Mouse (Mus musculus) heart, adult 2 months (tissue): ENCODE data around the gene Tspan5. TPM values are rescaled to one million over a fixed set of nuclear protein-coding genes. Genes with fewer than 3 reads are reported as not detected.

Source experiments
- DNase-seq, 2 experiments: peaks; one replicate each; pipeline ENCODE4 v3.0.0; 2021
- H3K27ac ChIP-seq: fragments of 200-600 bp; 2 replicates; pipeline ENCODE4 v1.8.1; 2022
- H3K27me3 ChIP-seq: fragments of 200-500 bp; 2 replicates; pipeline ENCODE4 v1.6.1; 2012; ENCODE audit warnings: mild to moderate bottlenecking, low read length, inconsistent platforms, mixed read lengths; ENCODE audit not compliant: control insufficient read depth, insufficient read depth
- H3K36me3 ChIP-seq: fragments of 200-500 bp; 2 replicates; pipeline ENCODE4 v1.6.1; 2012; ENCODE audit warnings: low read length, inconsistent platforms; ENCODE audit not compliant: control insufficient read depth, insufficient read depth
- H3K4me1 ChIP-seq: fragments of 200-500 bp; 2 replicates; pipeline ENCODE4 v1.6.1; 2011; ENCODE audit warnings: low read length; ENCODE audit not compliant: control insufficient read depth, insufficient read depth
- H3K4me3 ChIP-seq: fragments of 200-600 bp; 2 replicates; pipeline ENCODE4 v1.8.1; 2022
- H3K79me2 ChIP-seq: fragments of 200-500 bp; replicated peaks from 2 replicates; pipeline ENCODE4 v1.6.1; 2012; ENCODE audit warnings: mild to moderate bottlenecking, inconsistent platforms, low read length, moderate library complexity, mixed read lengths; ENCODE audit not compliant: control insufficient read depth, insufficient read depth
- H3K9ac ChIP-seq: fragments of 200-500 bp; 2 replicates; pipeline ENCODE4 v1.6.1; 2012; ENCODE audit warnings: low read depth, mild to moderate bottlenecking, control low read depth, inconsistent platforms, low read length, mixed read lengths
- CTCF ChIP-seq: fragments of 200-600 bp; IDR thresholded peaks from 2 replicates; pipeline ENCODE4 v1.8.1; 2022; ENCODE audit warnings: antibody characterized with exemption, mild to moderate bottlenecking, moderate library complexity
- EP300 ChIP-seq: fragments of 200-500 bp; IDR thresholded peaks from 2 replicates; pipeline ENCODE4 v1.6.1; 2011; ENCODE audit warnings: low read depth, low read length, control low read depth; ENCODE audit not compliant: insufficient read depth
- POLR2A ChIP-seq: fragments of 200-500 bp; IDR thresholded peaks from 2 replicates; pipeline ENCODE4 v1.6.1; 2011; ENCODE audit warnings: mild to moderate bottlenecking, low read depth, low read length, control low read depth; ENCODE audit not compliant: insufficient read depth
- WGBS: fragments of 180-500 bp; shearing (Covaris S2); methylation state at CpG from one replicate; pipeline ENCODE4 v1.1.7; 2018; 5-methylcytosine and 5-hydroxymethylcytosine counted together
- intact Hi-C: fragments of 180-260 bp; cut with DNase I; formaldehyde crosslinking; loops from one replicate; pipeline ENCODE4 v1.15.1; 2025
- polyA plus RNA-seq: library from polyadenylated mRNA; depleted of rRNA; stranded (reverse); fragments of >200 nt; gene quantifications from 2 replicates; pipeline ENCODE4 v1.2.3, GENCODE M21; 2012
- total RNA-seq, 2 experiments: library from RNA; stranded (reverse); gene quantifications; 2 replicates each; pipeline ENCODE4 v1.2.3; 2021

Gene Tspan5
- total and polyA plus RNA-seq, 3 experiments, result 4.9 to 6.9 (median 5.3) TPM

- Histone ChIP-seq H3K4me1 (no peaks in the 10 kb centered on the region; the same call in 1 of the 2 replicates), H3K79me2 (no peaks in the 10 kb centered on the region), H3K27me3 (no peaks in the 10 kb centered on the region), H3K9ac (no peak overlapping the region), H3K27ac (no peak overlapping the region), H3K4me3 (no peak overlapping the region), H3K36me3 (no peaks in the 10 kb centered on the region)
- intact Hi-C loops, result loop anchor here (10.0 kb wide), 1 partner anchor 330 kb away; the partner anchor contains the start of gene Rap1gds1
- WGBS, result 78% methylated on average over 11 of the region's 11 CpGs
- TF ChIP-seq CTCF (no peak), POLR2A (no peak), EP300 (no peak)
- DNase-seq, result no peak
Measured at GRCm38 (mm10) chr3:138745091-138745490, 3.1 kb downstream of the Tspan5 start.

DNA sequence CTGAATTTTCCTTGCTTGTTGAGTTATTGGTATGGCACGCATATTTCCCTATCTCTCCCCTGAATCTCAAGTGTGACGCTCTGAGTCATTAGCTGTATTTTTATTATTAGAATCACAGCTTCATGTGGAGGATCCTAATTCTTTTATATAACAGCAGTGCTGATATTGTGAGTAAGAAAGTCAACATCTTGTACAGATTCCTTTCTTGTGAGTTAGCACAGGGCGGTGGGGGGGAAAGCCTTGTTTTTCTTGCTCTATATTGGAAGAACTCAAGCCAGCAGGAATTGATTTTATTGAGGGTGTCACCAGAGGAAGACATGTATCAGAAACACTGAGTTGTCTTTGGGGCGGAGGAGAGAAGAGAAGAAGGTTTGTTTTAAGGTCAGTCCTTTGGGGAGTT lies 3.6 kb downstream of the Tspan5 start:
- no peaks in the 10 kb centered on the region for H3K79me2 ChIP-seq
- no peaks in the 10 kb centered on the region for H3K36me3 ChIP-seq
- 74% methylated on average over 4 of the region's 4 CpGs for WGBS
- no peak overlapping the region for H3K9ac ChIP-seq
- no peak overlapping the region for H3K27ac ChIP-seq
- DNase-seq, result no peak
- H3K4me1 ChIP-seq, result no peaks in the 10 kb centered on the region; the same call in 1 of the 2 replicates
- H3K4me3 ChIP-seq, result no peak overlapping the region
- intact Hi-C loops, result loop anchor here (10.0 kb wide), 1 partner anchor 329 kb away; the partner anchor contains the start of gene Rap1gds1
- TF ChIP-seq POLR2A, result no peak
- H3K27me3 ChIP-seq, result no peaks in the 10 kb centered on the region

- 80% methylated on average over 8 of the region's 8 CpGs for WGBS
- Histone ChIP-seq H3K4me3 (no peak overlapping the region), H3K27ac (no peak overlapping the region), H3K4me1 (no peaks in the 10 kb centered on the region; the same call in 1 of the 2 replicates), H3K79me2 (no peaks in the 10 kb centered on the region), H3K9ac (no peak overlapping the region), H3K27me3 (no peaks in the 10 kb centered on the region), H3K36me3 (no peaks in the 10 kb centered on the region)
- no peak for TF ChIP-seq CTCF
- no peak for DNase-seq
- intact Hi-C loops, result loop anchor here (10.0 kb wide), 1 partner anchor 328 kb away; the partner anchor contains the start of gene Rap1gds1
Measured at GRCm38 (mm10) chr3:138746556-138746955, 4.6 kb downstream of the Tspan5 start.

DNA sequence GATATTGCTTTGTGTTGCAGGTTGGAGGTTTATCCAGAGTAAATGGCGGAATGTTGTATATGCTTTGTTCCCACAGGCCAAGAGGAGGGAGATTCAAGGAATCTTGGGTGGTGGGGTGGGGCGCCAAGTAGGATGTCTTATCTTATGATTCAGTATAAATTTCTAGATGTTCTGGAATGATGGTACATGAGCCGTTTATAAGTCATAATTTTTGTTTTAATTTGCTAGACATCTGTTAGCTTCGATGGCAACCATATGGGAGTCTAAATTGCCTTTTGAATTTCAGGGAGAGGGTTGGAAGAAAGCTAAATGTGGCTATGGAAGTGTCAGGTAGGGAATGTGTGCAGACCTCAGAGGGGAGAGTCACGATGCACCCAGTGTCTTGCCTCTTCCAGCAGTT lies 5.0 kb downstream of the Tspan5 start:
- intact Hi-C loops, result loop anchor here (10.0 kb wide), 1 partner anchor 328 kb away; the partner anchor contains the start of gene Rap1gds1
- Histone ChIP-seq H3K4me1 (no peaks in the 10 kb centered on the region; the same call in 1 of the 2 replicates), H3K79me2 (no peaks in the 10 kb centered on the region), H3K27ac (no peak overlapping the region), H3K27me3 (no peaks in the 10 kb centered on the region), H3K4me3 (no peak overlapping the region), H3K9ac (no peak overlapping the region), H3K36me3 (no peaks in the 10 kb centered on the region)
- WGBS, result 83% methylated on average over 5 of the region's 5 CpGs
- no peak for DNase-seq
- TF ChIP-seq POLR2A (no peak), CTCF (no peak), EP300 (no peak)

GRCm38 (mm10) chr3:138747985-138748384 lies 6.0 kb downstream of the Tspan5 start:
- no peak for DNase-seq
- no peaks in the 10 kb centered on the region; the same call in 1 of the 2 replicates for H3K4me1 ChIP-seq
- intact Hi-C loops, result loop anchor here (10.0 kb wide), 1 partner anchor 327 kb away; the partner anchor contains the start of gene Rap1gds1
- whole genome bisulfite sequencing, result 94% methylated on average over 5 of the region's 5 CpGs
- no peaks in the 10 kb centered on the region for H3K36me3 ChIP-seq
- no peak overlapping the region for H3K9ac ChIP-seq
- no peak overlapping the region for H3K4me3 ChIP-seq
- no peak for TF ChIP-seq EP300
- TF ChIP-seq POLR2A, result no peak
- no peak for TF ChIP-seq CTCF
- H3K79me2 ChIP-seq, result no peaks in the 10 kb centered on the region
- no peaks in the 10 kb centered on the region for H3K27me3 ChIP-seq
- H3K27ac ChIP-seq, result no peak overlapping the region

DNA sequence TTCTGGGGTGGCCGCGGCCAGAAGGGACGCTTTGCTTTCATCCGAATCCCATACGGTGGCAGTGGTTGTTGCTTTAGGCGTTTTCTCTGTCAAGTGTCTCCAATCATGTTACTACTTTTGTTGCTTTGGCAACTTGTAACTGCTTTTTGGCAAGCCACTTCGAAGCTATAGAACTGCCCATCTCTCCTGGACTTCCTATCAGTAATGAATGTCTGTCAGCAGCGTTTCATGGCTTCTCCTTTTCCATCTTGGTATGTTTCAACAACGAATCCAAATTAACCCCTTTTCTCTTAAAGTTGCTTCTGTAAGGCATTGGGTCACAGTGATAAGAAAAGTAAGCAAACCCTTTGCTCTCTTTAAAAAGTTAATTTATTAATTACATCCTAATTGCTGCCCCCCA lies 7.7 kb downstream of the Tspan5 start:
- Histone ChIP-seq H3K4me1 (peaks cover 4% of the 10 kb centered on the region), H3K79me2 (no peaks in the 10 kb centered on the region), H3K27ac (no peak overlapping the region), H3K27me3 (no peaks in the 10 kb centered on the region), H3K36me3 (no peaks in the 10 kb centered on the region), H3K9ac (no peak overlapping the region), H3K4me3 (no peak overlapping the region)
- no peak for DNase-seq
- intact Hi-C loops, result loop anchor here (10.0 kb wide), 1 partner anchor 325 kb away; the partner anchor contains the start of gene Rap1gds1
- 66% methylated on average over 9 of the region's 9 CpGs for WGBS
- TF ChIP-seq POLR2A (no peak), CTCF (no peak), EP300 (no peak)
